Mouse (Mus musculus): ENCODE results near the gene Pisd. TPM values are rescaled to one million over a fixed set of nuclear protein-coding genes. Genes with fewer than 3 reads are reported as not detected.

Pisd gene
- total and polyA plus RNA-seq, 3 experiments = 45.2 to 57.1 (median 52.1) TPM

DNA sequence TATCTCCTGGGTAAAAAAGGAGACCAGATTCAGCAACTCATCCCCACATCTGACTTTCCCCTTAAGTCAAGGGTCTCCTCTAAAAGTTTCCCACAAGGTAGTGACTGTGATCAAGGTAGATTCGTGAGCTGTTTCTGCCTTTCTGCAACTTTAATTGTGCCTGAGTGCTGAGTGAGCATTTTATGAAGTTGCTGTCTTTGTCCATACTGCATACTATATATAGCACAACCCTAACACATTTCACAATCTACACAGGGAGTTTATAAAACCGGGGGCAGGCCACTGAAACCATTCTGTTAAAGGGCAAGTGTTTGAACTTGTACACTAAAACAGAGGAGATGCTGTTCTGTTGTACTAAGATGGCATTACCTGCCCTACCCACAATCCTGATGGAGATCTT is 92.0 kb downstream of the Pisd start:
- TF ChIP-seq SMC3 (IDR thresholded peaks at IDR 0.05; ENCODE audit: low read depth, low read length) = no peak
- TF ChIP-seq NELFE (IDR thresholded peaks at IDR 0.05; ENCODE audit: low read depth, low read length) = no peak
- no peak for TF ChIP-seq TCF12 (IDR thresholded peaks at IDR 0.05; ENCODE audit: low read depth, low read length)
- TF ChIP-seq MAZ (IDR thresholded peaks at IDR 0.05; ENCODE audit: low read depth, low read length) = no peak
- TF ChIP-seq ZKSCAN1 (IDR thresholded peaks at IDR 0.05; ENCODE audit: borderline replicate concordance, low read depth, low read length) = no peak
- no peak for TF ChIP-seq ZNF384 (IDR thresholded peaks at IDR 0.05; ENCODE audit: low read depth, low read length)
- no peak for TF ChIP-seq CHD1 (IDR thresholded peaks at IDR 0.05; ENCODE audit: low read depth, low read length)
- no peak for TF ChIP-seq MXI1 (IDR thresholded peaks at IDR 0.05; ENCODE audit: low read depth, low read length)
- no peak for TF ChIP-seq ZMIZ1 (IDR thresholded peaks at IDR 0.05; ENCODE audit: low read depth, low read length)
- TF ChIP-seq EP300 (IDR thresholded peaks at IDR 0.05; ENCODE audit: low read length) = no peak
- H3K4me1 ChIP-seq (ENCODE audit: control insufficient read depth in 1 of 2, insufficient read depth in 2 of 2) = no peaks in the 10 kb centered on the region
- in situ Hi-C loops (cut with MboI; ENCODE audit: low pct_ligation_motif_present, low pct_unique_long_range_greater_than_20kb, low sequenced_read_pairs) = no loop called here
- no peak overlapping the region for H3K4me3 ChIP-seq (replicated peaks in 1 of 3; ENCODE audit: low read depth in 2 of 3, low read length in 2 of 3, poor library complexity in 1 of 3)
- DNase-seq (ENCODE audit: extremely low read depth) = no peak
- no peak overlapping the region for H3K4me2 ChIP-seq (ENCODE audit: insufficient read depth, low read depth, poor library complexity, severe bottlenecking)
- no peaks in the 10 kb centered on the region for H3K36me3 ChIP-seq (replicated peaks in 1 of 2; ENCODE audit: control insufficient read depth in 1 of 2, insufficient read depth in 1 of 2, low read length in 1 of 2)
- H3K9me3 ChIP-seq (replicated peaks; ENCODE audit: low read length) = peaks cover 9% of the 10 kb centered on the region
- no peak overlapping the region for H3K27ac ChIP-seq (ENCODE audit: insufficient read depth, low read depth)
- H3K27me3 ChIP-seq (replicated peaks) = no peaks in the 10 kb centered on the region
- no peak overlapping the region for H3K9ac ChIP-seq (ENCODE audit: insufficient read depth, low read depth)
- H3K79me2 ChIP-seq (replicated peaks; ENCODE audit: control insufficient read depth, extremely low read depth, insufficient read depth, poor library complexity, severe bottlenecking) = no peaks in the 10 kb centered on the region
- dilution Hi-C loops (cut with MboI; ENCODE audit: extremely low pct_ligation_motif_present, extremely low pct_unique_long_range_greater_than_20kb, low sequenced_read_pairs) = no loop called here

Other genes with a start within 250 kb of the Pisd start
- 2.2 and 2.6 TPM in 2 replicates for gene Yes1, start 174.5 kb downstream of the Pisd start, total RNA-seq (2012; rRNA removed)
- gene Yes1, start 174.5 kb downstream of the Pisd start, total RNA-seq (2014; rRNA removed) = 4.1 and 4.8 TPM in 2 replicates
- gene Yes1, start 174.5 kb downstream of the Pisd start, polyA plus RNA-seq (2012; ENCODE audit: insufficient read length, low read depth) = 2.0 and 2.4 TPM in 2 replicates
- gene Gm20671, start 41.5 kb upstream of the Pisd start, total RNA-seq (2012; rRNA removed) = 0.81 TPM in 1 of 2 replicates, not detected in the other
- gene Gm20671, start 41.5 kb upstream of the Pisd start, total RNA-seq (2014; rRNA removed) = not detected in 2 replicates
- gene Gm20671, start 41.5 kb upstream of the Pisd start, polyA plus RNA-seq (2012; ENCODE audit: insufficient read length, low read depth) = not detected in 2 replicates
- 15.6 and 16.8 TPM in 2 replicates for gene Prr14l, start 68.6 kb upstream of the Pisd start, total RNA-seq (2012; rRNA removed)
- gene Prr14l, start 68.6 kb upstream of the Pisd start, total RNA-seq (2014; rRNA removed) = 4.5 and 5.4 TPM in 2 replicates
- gene Prr14l, start 68.6 kb upstream of the Pisd start, polyA plus RNA-seq (2012; ENCODE audit: insufficient read length, low read depth) = 10.7 and 14.5 TPM in 2 replicates
- gene Depdc5, start 78.1 kb upstream of the Pisd start, total RNA-seq (2012; rRNA removed) = 34.0 and 39.3 TPM in 2 replicates
- gene Depdc5, start 78.1 kb upstream of the Pisd start, total RNA-seq (2014; rRNA removed) = 18.2 and 21.1 TPM in 2 replicates
- gene Depdc5, start 78.1 kb upstream of the Pisd start, polyA plus RNA-seq (2012; ENCODE audit: insufficient read length, low read depth) = 27.8 and 36.6 TPM in 2 replicates
- gene Ywhah, start 233.2 kb upstream of the Pisd start, total RNA-seq (2012; rRNA removed) = 63.3 and 78.6 TPM in 2 replicates
- 188 and 190 TPM in 2 replicates for gene Ywhah, start 233.2 kb upstream of the Pisd start, total RNA-seq (2014; rRNA removed)
- gene Ywhah, start 233.2 kb upstream of the Pisd start, polyA plus RNA-seq (2012; ENCODE audit: insufficient read length, low read depth) = 320 and 355 TPM in 2 replicates